Mouse (Mus musculus): ENCODE data around the gene Mamdc4.

- no peak for TF ChIP-seq POLR2A (IDR thresholded peaks at IDR 0.05; ENCODE audit: low read depth, low read length)
- TF ChIP-seq CTCF (conservative IDR thresholded peaks at IDR 0.05; ENCODE audit: insufficient read depth, insufficient read length, low read depth, low read length), result no peak
These were observed 25.3 kb downstream of the Mamdc4 start for GRCm38 (mm10) chr2:25549021-25549991.

Data from kidney, adult 2 months (tissue).